Mouse (Mus musculus) gastrocnemius, postnatal 36 days (tissue): Measurements from ENCODE around the gene Slc7a7. TPM values are rescaled to one million over a fixed set of nuclear protein-coding genes. Genes with fewer than 3 reads are reported as not detected.

Experiments used
- DNase-seq, 2 experiments: peaks; one replicate each; pipeline ENCODE4 v3.0.0; 2022
- intact Hi-C: fragments of 180-260 bp; cut with DNase I; formaldehyde crosslinking; loops from one replicate; pipeline ENCODE4 v1.15.1; 2025
- total RNA-seq, 2 experiments: library from RNA; stranded (reverse); gene quantifications; 2 replicates each; pipeline ENCODE4 v1.2.3; 2021

Slc7a7 gene
- total RNA-seq, 2 experiments from 2014 or later: 0.97 to 1.5 TPM

- intact Hi-C loops: no loop called here
- DNase-seq: no peak
Observed at GRCm38 (mm10) chr14:54340836-54341235, 76.7 kb downstream of the Slc7a7 start.

GRCm38 (mm10) chr14:54333452-54334189 lies 84.0 kb downstream of the Slc7a7 start:
- intact Hi-C loops: no loop called here
- DNase-seq: no peak

GRCm38 (mm10) chr14:54332176-54333074 lies 85.2 kb downstream of the Slc7a7 start:
- no peak for DNase-seq

GRCm38 (mm10) chr14:54331178-54331577 lies 86.4 kb downstream of the Slc7a7 start:
- intact Hi-C loops: no loop called here
- no peak for DNase-seq

More at GRCm38 (mm10) chr14:54332176-54333074, 85.2 kb downstream of the Slc7a7 start:
- intact Hi-C loops: no loop called here

GRCm38 (mm10) chr14:54329201-54329600 lies 88.4 kb downstream of the Slc7a7 start:
- intact Hi-C loops: no loop called here
- no peak for DNase-seq

GRCm38 (mm10) chr14:54328548-54328947 lies 89.0 kb downstream of the Slc7a7 start:
- DNase-seq: no peak
- intact Hi-C loops: no loop called here

GRCm38 (mm10) chr14:54324486-54324885 lies 93.1 kb downstream of the Slc7a7 start:
- intact Hi-C loops: no loop called here
- DNase-seq: no peak

GRCm38 (mm10) chr14:54321556-54322376 lies 95.8 kb downstream of the Slc7a7 start:
- no peak for DNase-seq
- intact Hi-C loops: no loop called here

Other genes starting within 250 kb of the Slc7a7 start
- gene Dad1, start 163.7 kb downstream of the Slc7a7 start, total RNA-seq: 10 to 100 TPM; 65.7 to 66.8 TPM
- 10 to 100 TPM; 14.7 to 20.6 TPM for gene Abhd4, start 163.6 kb downstream of the Slc7a7 start, total RNA-seq
- not detected for gene Olfr49, start 132.8 kb downstream of the Slc7a7 start, total RNA-seq
- 10 to 100 TPM; 48.3 to 54.6 TPM for gene Oxa1l, start 56.9 kb downstream of the Slc7a7 start, total RNA-seq
- 10 to 100 TPM; 87.6 to 92.8 TPM for gene Mrpl52, start 9.1 kb upstream of the Slc7a7 start, total RNA-seq
- 10 to 100 TPM; 10.7 to 10.8 TPM for gene Mmp14, start 13.8 kb upstream of the Slc7a7 start, total RNA-seq
- 10 to 100 TPM; 34.2 to 36.1 TPM for gene Lrp10, start 46.4 kb upstream of the Slc7a7 start, total RNA-seq
- gene Rem2, start 58.3 kb upstream of the Slc7a7 start, total RNA-seq: not detected
- gene Prmt5, start 99.7 kb upstream of the Slc7a7 start, total RNA-seq: 10 to 100 TPM; 27.7 to 30.7 TPM
- 1 to 10 TPM; 3.1 to 3.8 TPM for gene Haus4, start 136.8 kb upstream of the Slc7a7 start, total RNA-seq
- 1 to 10 TPM; 1.8 to 2.1 TPM for gene Ajuba, start 159.8 kb upstream of the Slc7a7 start, total RNA-seq
- 1 to 10 TPM; 1.5 to 3.3 TPM for gene 4931414P19Rik, start 188.2 kb upstream of the Slc7a7 start, total RNA-seq
- 100 to 1,000 TPM; 167 to 169 TPM for gene Psmb5, start 200.2 kb upstream of the Slc7a7 start, total RNA-seq
- gene Psmb11, start 203.7 kb upstream of the Slc7a7 start, total RNA-seq: under 1 TPM in 1 of 2 experiments, not detected in 1; 0.26 TPM
- gene Gm17606, start 223.2 kb upstream of the Slc7a7 start, total RNA-seq: not detected
- under 1 TPM; 0.36 to 0.59 TPM for gene Cdh24, start 223.6 kb upstream of the Slc7a7 start, total RNA-seq